Mouse (Mus musculus): Measurements from ENCODE around the gene Srcap. TPM values are rescaled to one million over a fixed set of nuclear protein-coding genes. Genes with fewer than 3 reads are reported as not detected.

The Srcap gene
- polyA plus RNA-seq, 1 experiment = 24.1 TPM

- Histone ChIP-seq H3K79me2 (ENCODE audit: control insufficient read depth, insufficient read depth) (peaks cover 19% of the 10 kb centered on the region), H3K27me3 (ENCODE audit: control insufficient read depth, insufficient read depth, insufficient read length) (no peaks in the 10 kb centered on the region), H3K79me3 (ENCODE audit: low read depth) (peaks cover 6% of the 10 kb centered on the region), H3ac (ENCODE audit: control insufficient read depth, insufficient read length, low read depth) (peak within 1 kb of the TSS; percentile 64), H3K36me3 (ENCODE audit: control insufficient read depth, insufficient read depth) (no peaks in the 10 kb centered on the region), H3K4me3 (ENCODE audit: insufficient read depth, poor library complexity, severe bottlenecking) (peak within 1 kb of the TSS; percentile 43)
- TF ChIP-seq MAX (IDR thresholded peaks at IDR 0.05) (peak; percentile 34), FOSL1 (IDR thresholded peaks at IDR 0.05; ENCODE audit: insufficient read depth, low read length, poor library complexity, severe bottlenecking) (no peak)
Measured at GRCm38 (mm10) chr7:127572895-127573471, 61.2 kb downstream of the Srcap start, which contains the start of gene Phkg2. Gene Phkg2 (plus strand): TSS chr7:127573340.

DNA sequence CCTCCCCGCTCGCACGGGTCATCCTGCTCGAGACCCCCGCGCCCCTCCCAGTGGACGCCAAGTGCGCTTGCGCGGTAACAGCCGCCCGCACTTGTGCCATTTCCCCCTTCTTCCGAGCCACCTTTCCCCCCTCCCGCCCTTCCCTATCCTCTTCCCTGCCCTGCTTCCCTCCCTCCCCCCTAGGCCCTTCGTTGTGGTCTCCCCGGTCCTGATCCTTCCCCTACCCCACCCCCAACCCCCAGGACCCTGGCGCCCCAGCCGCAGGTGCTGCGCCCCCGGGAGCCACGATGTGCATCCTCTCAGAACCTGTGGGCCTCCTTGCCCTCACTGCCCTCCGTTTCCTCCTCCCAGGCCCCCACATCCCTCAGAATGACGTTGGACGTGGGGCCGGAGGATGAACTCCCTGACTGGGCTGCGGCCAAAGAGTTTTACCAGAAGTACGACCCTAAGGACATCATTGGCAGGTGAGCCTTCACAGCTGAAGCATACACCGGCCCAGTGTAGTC, 61.8 kb downstream of the Srcap start:
- peaks cover 5% of the 10 kb centered on the region for H3K36me3 ChIP-seq (ENCODE audit: control insufficient read depth, insufficient read depth)
- TF ChIP-seq MYOG (IDR thresholded peaks at IDR 0.05; ENCODE audit: control insufficient read depth, extremely low read depth, insufficient read length) (no peak), MAX (IDR thresholded peaks at IDR 0.05) (no peak), MYOD1 (IDR thresholded peaks at IDR 0.05; ENCODE audit: control insufficient read depth, insufficient read length, low read depth) (no peak), CTCF (IDR thresholded peaks at IDR 0.05; ENCODE audit: control insufficient read depth, insufficient read depth, insufficient read length) (no peak), FOSL1 (IDR thresholded peaks at IDR 0.05; ENCODE audit: insufficient read depth, low read length, poor library complexity, severe bottlenecking) (no peak), USF1 (IDR thresholded peaks at IDR 0.05; ENCODE audit: low read depth) (no peak), CEBPB (IDR thresholded peaks at IDR 0.05; ENCODE audit: low read depth) (no peak)
- H3ac ChIP-seq (ENCODE audit: control insufficient read depth, insufficient read length, low read depth) = peak overlapping the region; percentile 64
- peak overlapping the region; percentile 40 for H3K4me3 ChIP-seq (ENCODE audit: insufficient read depth, poor library complexity, severe bottlenecking)
- peaks cover 19% of the 10 kb centered on the region for H3K79me2 ChIP-seq (ENCODE audit: control insufficient read depth, insufficient read depth)
- H3K79me3 ChIP-seq (ENCODE audit: low read depth) = peaks cover 6% of the 10 kb centered on the region
- no peaks in the 10 kb centered on the region for H3K27me3 ChIP-seq (ENCODE audit: control insufficient read depth, insufficient read depth, insufficient read length)

GRCm38 (mm10) chr7:127574115-127574514, 62.3 kb downstream of the Srcap start:
- peaks cover 6% of the 10 kb centered on the region for H3K79me3 ChIP-seq (ENCODE audit: low read depth)
- peak overlapping the region; percentile 18 for H3ac ChIP-seq (ENCODE audit: control insufficient read depth, insufficient read length, low read depth)
- peaks cover 5% of the 10 kb centered on the region for H3K36me3 ChIP-seq (ENCODE audit: control insufficient read depth, insufficient read depth)
- peaks cover 19% of the 10 kb centered on the region for H3K79me2 ChIP-seq (ENCODE audit: control insufficient read depth, insufficient read depth)
- H3K4me3 ChIP-seq (ENCODE audit: insufficient read depth, poor library complexity, severe bottlenecking) = peak overlapping the region; percentile 40
- H3K27me3 ChIP-seq (ENCODE audit: control insufficient read depth, insufficient read depth, insufficient read length) = no peaks in the 10 kb centered on the region
- TF ChIP-seq MAX (IDR thresholded peaks at IDR 0.05) (no peak), FOSL1 (IDR thresholded peaks at IDR 0.05; ENCODE audit: insufficient read depth, low read length, poor library complexity, severe bottlenecking) (no peak), MYOD1 (IDR thresholded peaks at IDR 0.05; ENCODE audit: control insufficient read depth, insufficient read length, low read depth) (no peak), CEBPB (IDR thresholded peaks at IDR 0.05; ENCODE audit: low read depth) (no peak), MYOG (IDR thresholded peaks at IDR 0.05; ENCODE audit: control insufficient read depth, extremely low read depth, insufficient read length) (no peak), USF1 (IDR thresholded peaks at IDR 0.05; ENCODE audit: low read depth) (no peak), CTCF (IDR thresholded peaks at IDR 0.05; ENCODE audit: control insufficient read depth, insufficient read depth, insufficient read length) (no peak)

DNA sequence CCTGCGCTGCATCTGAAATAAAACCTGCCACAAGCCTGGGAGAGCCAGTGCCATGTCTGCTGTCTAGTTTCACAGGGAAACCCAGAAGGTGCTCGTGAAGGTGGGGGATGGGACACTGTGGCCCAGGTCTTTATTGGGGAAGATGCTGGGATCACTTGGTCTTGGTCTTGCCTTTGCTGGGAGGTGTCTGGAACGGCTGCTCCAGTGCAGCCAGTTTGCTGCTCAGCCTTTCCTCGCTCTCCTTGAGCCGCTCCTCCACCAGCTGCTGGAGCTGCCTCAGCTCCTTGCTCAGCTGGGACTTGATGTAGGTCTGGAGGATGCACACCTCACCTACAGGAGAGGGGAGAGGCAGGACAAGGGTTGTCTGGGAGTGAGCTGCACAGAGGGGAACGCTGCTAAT, 71.5 kb downstream of the Srcap start:
- Histone ChIP-seq H3K79me3 (ENCODE audit: low read depth) (no peaks in the 10 kb centered on the region), H3K27me3 (ENCODE audit: control insufficient read depth, insufficient read depth, insufficient read length) (no peaks in the 10 kb centered on the region), H3ac (ENCODE audit: control insufficient read depth, insufficient read length, low read depth) (no peak overlapping the region), H3K36me3 (ENCODE audit: control insufficient read depth, insufficient read depth) (peaks cover 27% of the 10 kb centered on the region), H3K79me2 (ENCODE audit: control insufficient read depth, insufficient read depth) (no peaks in the 10 kb centered on the region), H3K4me3 (ENCODE audit: insufficient read depth, poor library complexity, severe bottlenecking) (no peak overlapping the region)
- TF ChIP-seq MAX (IDR thresholded peaks at IDR 0.05) (no peak), USF1 (IDR thresholded peaks at IDR 0.05; ENCODE audit: low read depth) (no peak)

DNA sequence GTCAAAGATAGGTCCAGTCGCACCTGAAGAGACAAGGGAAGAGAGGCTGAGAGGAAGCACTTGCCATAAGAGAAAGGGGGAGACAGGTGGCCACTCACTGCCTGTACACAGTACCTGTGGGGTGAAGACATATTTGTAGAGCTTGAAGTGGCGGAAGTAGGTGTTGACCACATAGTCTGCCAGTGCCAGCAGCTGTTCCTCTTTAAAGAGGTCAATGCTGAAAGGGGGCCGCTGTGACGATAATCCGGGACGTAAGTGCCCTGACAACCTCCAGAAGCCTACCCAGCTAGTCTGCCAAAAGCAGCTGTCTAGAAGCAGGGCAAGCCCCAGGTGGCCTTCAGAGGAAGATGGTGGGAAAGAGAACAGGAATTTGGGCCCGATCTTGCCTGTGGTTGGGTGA, 73.2 kb downstream of the Srcap start:
- TF ChIP-seq CTCF (IDR thresholded peaks at IDR 0.05; ENCODE audit: control insufficient read depth, insufficient read depth, insufficient read length) (no peak), MAX (IDR thresholded peaks at IDR 0.05) (no peak), MYOD1 (IDR thresholded peaks at IDR 0.05; ENCODE audit: control insufficient read depth, insufficient read length, low read depth) (no peak), USF1 (IDR thresholded peaks at IDR 0.05; ENCODE audit: low read depth) (no peak), MYOG (IDR thresholded peaks at IDR 0.05; ENCODE audit: control insufficient read depth, extremely low read depth, insufficient read length) (no peak), CEBPB (IDR thresholded peaks at IDR 0.05; ENCODE audit: low read depth) (no peak)
- H3K79me2 ChIP-seq (ENCODE audit: control insufficient read depth, insufficient read depth) = peaks cover 12% of the 10 kb centered on the region
- no peak overlapping the region for H3ac ChIP-seq (ENCODE audit: control insufficient read depth, insufficient read length, low read depth)
- H3K79me3 ChIP-seq (ENCODE audit: low read depth) = peaks cover 9% of the 10 kb centered on the region
- H3K27me3 ChIP-seq (ENCODE audit: control insufficient read depth, insufficient read depth, insufficient read length) = no peaks in the 10 kb centered on the region
- H3K36me3 ChIP-seq (ENCODE audit: control insufficient read depth, insufficient read depth) = peaks cover 21% of the 10 kb centered on the region
- no peak overlapping the region for H3K4me3 ChIP-seq (ENCODE audit: insufficient read depth, poor library complexity, severe bottlenecking)

GRCm38 (mm10) chr7:127586149-127586548, 74.4 kb downstream of the Srcap start:
- H3K27me3 ChIP-seq (ENCODE audit: control insufficient read depth, insufficient read depth, insufficient read length) = no peaks in the 10 kb centered on the region
- H3K79me3 ChIP-seq (ENCODE audit: low read depth) = peaks cover 11% of the 10 kb centered on the region
- H3K4me3 ChIP-seq (ENCODE audit: insufficient read depth, poor library complexity, severe bottlenecking) = no peak overlapping the region
- TF ChIP-seq MYOD1 (IDR thresholded peaks at IDR 0.05; ENCODE audit: control insufficient read depth, insufficient read length, low read depth) = no peak
- peaks cover 27% of the 10 kb centered on the region for H3K36me3 ChIP-seq (ENCODE audit: control insufficient read depth, insufficient read depth)
- H3K79me2 ChIP-seq (ENCODE audit: control insufficient read depth, insufficient read depth) = peaks cover 12% of the 10 kb centered on the region
- no peak overlapping the region for H3ac ChIP-seq (ENCODE audit: control insufficient read depth, insufficient read length, low read depth)

Measured in C2C12 (cell line).